Mouse (Mus musculus): Measurements from ENCODE around the gene Gm20388.

Gm20388 gene

DNA sequence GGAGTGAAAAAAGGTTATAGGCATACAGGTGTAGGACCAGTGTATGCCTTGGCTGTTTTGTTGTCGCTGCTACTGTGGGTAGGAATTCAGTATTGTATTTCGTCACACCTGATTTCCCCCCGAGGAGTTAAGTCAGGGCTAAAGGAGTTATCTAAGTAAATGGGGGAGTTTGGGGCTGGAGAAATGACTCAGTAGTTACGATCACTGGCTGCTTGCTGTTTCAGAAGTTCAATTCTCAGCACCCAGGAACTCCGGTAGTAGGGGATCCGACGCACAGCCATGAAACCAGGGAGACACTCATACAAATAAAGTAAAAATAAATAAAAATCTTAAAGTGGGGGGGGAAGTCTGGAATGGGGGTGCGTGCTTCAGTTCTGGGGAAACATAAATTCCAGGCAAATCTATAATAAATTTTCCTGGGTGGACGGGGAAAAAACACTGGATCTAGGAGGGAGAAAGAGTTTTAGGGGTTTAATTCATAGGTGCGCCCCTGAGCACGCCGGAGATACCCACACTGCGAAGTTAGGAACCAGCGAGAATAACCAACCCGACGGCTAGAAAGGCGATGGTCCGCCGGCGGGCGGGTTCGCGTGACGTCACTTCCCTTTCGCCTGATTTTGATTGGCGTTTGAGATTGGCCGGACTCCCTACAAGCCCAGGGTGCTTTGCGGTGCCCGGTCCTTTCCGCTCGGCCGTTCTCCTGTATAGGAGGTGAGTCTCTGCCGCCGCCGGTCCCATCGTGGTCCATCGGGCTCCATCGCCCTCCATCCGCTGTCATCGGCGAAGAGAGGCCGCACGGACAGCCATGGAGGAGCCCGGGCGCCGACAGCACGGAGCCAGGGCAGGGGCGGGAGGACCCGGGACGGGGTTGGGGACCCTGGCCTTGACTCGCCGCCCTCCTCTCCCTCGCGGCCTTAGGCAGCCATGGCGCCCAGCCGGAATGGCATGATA, 3191.4 kb downstream of the Gm20388 start, which contains the start of gene Rpl13:
Rpl13 (plus strand) TSS at position 616 of the 951 bp plus-strand sequence.
- in situ Hi-C loops (cut with MboI, MseI): loop anchor here (5.0 kb wide), 1 partner anchor 535 kb away; the partner anchor contains the start of gene Cdt1

DNA sequence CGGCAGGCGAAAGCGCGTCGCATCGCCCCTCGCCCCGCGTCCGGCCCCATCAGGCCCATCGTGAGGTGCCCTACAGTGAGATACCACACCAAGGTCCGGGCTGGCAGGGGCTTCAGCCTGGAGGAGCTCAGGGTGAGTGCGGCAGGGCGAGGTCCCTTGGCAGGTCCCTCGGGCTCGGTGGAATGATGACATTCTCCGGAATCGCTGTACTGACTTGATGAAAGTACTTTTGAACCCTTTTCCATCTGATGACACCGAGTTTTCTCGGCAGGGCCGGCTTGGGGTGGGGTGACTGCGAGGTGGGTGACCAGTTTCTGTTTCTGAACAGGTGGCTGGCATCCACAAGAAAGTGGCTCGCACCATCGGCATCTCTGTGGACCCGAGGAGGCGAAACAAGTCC, 3192.2 kb downstream of the Gm20388 start:
- in situ Hi-C loops (cut with MboI, MseI): loop anchor here (5.0 kb wide), 1 partner anchor 536 kb away; the partner anchor contains the start of gene Cdt1

DNA sequence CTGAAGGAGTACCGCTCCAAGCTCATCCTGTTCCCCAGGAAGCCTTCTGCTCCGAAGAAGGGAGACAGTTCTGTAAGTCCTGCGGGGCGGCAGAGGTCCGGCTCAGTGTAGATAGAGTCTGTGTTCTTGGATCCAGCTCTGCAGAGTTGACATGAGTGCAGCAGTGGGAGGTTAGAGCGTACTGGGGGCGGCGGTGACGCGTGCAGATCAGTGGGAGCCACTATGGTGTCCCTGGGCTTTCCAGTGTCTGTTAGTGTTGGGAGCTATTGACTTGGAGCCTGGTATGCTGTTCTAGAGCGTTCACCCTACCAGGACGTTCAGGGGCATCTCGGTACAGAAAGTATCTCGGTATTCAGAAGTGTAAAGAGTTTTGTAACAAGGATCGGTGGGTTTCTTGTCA, 3192.6 kb downstream of the Gm20388 start:
- in situ Hi-C loops (cut with MboI, MseI): loop anchor here (5.0 kb wide), 1 partner anchor 536 kb away; the partner anchor contains the start of gene Cdt1

DNA sequence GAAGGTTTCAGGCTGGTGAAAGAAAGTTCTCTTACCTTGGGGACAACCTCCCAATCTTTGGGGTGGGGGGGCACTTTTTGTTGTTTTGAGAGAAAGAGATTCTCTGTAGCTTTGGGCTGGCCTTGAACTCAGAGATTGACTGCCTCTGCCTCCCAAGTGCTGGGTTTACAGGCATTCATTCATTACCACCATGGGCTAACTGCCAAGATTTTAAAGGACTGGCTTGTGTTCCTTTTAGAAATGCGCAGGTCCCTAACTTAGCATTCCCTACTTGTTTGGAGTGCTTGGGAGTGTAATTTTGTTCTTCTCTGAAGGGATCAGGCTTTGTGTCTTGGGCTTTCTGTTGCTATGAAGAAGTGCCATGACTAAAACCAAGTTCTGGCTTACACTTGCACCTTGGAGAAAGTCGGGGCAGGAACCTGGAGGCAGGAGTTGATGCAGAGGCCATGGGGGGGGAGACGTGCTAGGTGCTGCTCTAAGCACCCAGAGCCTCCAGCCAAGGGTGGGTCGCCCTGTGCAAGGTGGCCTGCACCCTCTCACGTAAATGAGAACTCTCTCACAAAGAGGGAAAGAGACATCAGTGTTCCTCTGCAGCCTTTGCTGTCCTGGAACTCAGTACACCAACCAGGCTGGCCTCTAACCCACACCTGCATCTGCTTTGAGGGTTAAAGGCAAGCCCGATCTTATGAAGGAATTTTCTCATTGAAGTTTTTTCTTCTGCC, 3193.6 kb downstream of the Gm20388 start:
- in situ Hi-C loops (cut with MboI, MseI): loop anchor here (5.0 kb wide), 1 partner anchor 537 kb away; the partner anchor contains the start of gene Cdt1

DNA sequence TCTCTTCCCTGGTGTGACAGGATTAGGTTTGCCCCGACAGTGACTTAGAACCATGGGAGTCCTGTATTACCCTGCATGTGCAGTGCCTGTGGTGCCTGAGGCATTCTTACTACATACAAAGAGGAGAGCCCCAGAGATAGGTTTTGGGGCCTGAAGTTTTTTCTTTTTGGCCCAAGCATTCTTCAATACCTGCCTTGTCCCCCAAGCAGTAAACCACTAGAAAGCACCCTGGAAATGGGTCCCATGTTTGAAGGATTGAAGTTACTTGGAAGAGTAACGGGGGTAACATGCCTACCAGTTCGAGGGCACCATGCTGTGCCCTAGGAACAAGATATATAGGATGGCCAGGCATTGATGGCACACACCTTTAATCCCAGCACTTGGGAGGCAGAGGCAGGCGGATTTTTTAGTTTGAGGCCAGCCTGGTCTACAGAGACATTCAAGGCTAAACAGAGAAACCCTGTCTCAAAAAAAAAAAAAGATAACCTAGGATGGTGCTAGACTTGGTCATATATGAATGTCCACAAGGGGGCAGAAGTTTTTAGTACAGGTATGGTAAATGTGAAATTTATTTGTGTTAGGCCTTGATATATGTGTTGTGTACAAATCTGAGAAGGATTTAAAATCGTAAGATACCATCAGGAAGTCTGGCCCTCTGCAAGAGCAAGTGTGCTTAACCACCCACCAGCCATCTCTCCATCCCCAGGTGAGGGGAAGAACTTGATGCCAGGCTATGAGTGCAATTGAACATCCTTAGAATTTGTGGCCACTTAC, 3195.1 kb downstream of the Gm20388 start:
- in situ Hi-C loops (cut with MboI, MseI): no loop called here

DNA sequence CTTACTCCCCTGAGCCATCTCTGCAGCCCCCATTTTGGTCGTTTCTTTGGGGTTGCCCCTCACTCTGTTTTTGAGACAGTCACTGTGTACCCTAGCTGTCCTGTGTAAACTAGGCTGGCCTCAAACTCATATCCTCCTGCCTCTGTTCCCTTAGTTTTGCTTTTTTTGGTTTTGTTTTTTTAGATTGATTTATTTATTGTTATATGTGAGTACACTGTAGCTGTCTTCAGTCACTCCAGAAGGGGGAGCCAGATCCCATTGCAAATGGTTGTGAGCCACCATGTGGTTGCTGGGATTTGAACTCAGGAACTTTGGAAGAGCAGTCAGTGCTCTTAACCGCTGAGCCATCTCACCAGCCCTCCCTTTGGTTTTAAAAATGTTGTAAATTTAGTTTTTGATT, 3195.9 kb downstream of the Gm20388 start:
- in situ Hi-C loops (cut with MboI, MseI): no loop called here

DNA sequence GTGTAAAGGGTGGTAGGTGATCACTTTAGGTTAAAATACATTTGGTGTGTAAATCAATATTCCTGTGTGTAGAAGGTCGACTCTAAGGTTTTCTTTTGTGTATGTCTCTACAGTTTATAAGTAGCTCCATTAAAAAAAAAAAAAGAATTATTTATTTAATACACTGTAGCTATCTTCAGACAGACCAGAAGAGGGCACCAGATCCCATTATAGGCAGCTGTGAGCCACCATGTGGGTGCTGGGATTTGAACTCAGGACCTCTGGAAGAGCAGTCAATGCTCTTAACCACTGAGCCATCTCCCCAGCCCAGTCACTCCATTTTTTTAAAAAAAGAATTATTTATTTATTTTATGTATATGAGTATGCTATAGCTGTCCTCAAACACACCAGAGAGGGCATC, 3197.4 kb downstream of the Gm20388 start:
- in situ Hi-C loops (cut with MboI, MseI): no loop called here

DNA sequence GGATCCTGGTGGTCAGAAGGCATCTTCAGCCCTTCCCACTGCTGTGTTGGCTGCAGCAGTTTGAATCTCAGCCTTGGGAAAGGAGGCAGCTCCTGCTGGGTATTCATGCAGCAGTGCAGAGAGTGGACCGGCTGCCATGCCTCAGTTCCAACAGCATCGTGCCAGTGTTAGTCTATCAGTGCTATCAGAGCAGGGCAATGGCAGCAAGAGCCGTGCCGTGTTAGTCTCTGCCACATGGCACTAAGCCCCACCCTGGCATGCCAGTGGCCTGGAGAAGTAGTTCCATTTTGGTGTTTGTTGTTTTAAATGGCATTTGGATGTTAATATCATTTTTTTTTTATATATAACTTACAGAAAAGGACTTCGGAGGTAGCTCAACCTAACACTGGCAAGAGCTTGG, 3198.3 kb downstream of the Gm20388 start:
- in situ Hi-C loops (cut with MboI, MseI): no loop called here

DNA sequence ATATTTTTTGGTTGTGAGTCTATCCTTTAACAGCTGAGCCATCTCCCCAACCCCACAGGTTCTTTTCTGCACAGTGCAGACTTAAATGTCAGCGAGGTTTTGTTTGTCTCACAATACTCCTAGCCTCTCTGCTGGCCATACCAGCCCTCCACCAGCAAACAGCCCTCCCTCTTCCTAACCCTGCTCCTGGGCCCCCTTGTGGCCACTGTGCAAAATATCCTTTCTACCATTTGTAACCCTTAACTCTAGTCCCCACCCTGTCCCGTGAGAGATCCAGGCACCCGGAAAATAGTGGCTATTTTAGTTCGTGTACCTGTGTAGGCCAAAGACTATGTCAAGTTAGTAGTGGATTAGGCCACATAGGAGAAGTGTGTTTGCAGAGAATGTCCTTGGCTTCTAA, 3200.0 kb downstream of the Gm20388 start:
- in situ Hi-C loops (cut with MboI, MseI): loop anchor here (5.0 kb wide), 1 partner anchor 92 kb away; no protein-coding TSS in a partner anchor

DNA sequence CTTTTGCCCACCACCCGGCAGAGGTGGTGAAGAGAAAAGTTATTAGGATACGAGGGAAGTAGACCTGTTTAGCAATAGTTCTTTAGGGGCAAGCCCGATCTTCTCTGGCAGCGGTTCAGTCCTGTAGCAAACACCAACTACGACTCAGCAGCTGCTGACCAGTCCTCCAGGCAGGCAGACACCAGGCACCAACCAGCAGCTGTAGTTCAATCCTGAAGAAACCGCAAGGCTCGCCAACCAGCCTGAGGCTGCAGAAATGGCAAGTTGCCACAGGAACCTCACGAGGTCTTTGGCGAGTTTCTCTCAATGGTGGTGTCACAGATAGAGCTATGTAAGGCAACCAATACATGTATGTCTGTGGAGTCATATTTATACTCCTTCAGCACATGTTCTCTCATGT, 3202.3 kb downstream of the Gm20388 start:
- in situ Hi-C loops (cut with MboI, MseI): loop anchor here (5.0 kb wide), 1 partner anchor 89 kb away; no protein-coding TSS in a partner anchor

DNA sequence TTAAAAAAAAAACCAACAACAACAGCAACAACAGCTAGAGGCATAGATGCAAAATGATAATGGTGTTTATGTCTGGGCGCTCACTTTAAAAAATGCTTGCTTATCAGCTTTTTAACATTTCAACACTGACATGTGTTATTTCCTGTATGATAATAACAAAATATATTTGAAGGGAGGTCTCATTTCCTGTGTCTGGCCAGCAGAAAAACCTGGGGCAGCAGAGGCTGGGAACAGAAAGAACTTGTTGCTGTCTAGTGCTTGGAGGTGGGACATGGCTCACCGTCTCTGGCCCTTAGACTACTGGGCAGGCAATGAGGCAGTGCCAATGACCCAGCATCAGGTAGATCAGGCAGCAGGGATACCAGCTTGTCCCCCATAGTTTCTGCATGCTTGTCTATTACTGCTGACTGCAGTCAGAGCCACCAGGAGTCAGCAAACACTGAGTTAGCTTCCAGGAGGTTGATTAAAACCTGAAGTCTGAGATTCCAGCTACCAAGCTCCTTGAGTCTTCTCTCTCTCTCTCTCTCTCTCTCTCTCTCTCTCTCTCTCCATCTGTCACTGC, 3203.3 kb downstream of the Gm20388 start:
- in situ Hi-C loops (cut with MboI, MseI): loop anchor here (5.0 kb wide), 1 partner anchor 88 kb away; no protein-coding TSS in a partner anchor

DNA sequence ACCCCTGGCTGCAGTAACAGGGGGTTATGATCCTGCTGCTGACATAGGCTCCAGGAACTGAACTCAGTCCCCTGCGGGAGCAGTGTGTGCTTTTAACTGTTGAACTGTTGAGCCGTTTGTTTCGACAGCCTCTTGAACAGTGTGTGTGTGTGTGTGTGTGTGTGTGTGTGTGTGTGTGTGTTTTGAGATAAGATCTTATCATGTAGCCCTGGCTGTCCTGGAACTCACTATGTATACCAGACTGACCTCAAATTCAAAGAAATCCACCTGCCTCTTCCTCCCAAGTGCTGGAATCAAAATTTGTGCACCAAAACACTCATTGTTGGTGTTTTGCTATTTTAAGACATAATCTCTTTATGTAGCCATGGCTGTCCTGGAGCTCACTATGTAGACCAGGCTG, 3204.0 kb downstream of the Gm20388 start:
- in situ Hi-C loops (cut with MboI, MseI): loop anchor here (5.0 kb wide), 1 partner anchor 88 kb away; no protein-coding TSS in a partner anchor

DNA sequence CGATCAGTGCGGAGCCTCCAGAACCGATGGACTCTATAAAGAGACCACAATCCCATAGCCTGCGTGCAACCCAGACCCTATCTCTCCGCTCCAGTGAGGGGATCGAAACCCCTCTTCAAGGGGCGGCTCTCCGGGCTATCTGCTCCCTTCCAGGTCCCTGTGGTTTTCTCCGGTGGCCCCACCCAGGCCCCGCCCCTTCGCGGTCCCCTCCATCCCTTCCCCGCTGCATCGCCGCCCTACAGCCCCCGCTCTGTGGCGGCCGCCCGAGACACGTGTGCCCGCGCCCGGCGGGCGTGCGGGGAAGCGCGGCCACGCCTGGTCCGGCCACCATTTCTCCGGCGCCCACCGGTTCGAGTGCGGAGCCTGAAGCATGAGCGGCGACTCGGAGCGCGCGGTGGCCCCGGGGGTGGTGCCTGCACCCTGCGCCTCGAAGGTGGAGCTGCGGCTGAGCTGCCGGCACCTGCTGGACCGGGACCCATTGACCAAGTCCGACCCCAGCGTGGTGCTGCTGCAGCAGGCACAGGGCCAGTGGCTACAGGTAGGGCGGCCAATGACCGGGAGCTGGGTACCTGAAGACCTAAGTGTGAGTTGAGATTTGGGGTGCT, 3206.6 kb downstream of the Gm20388 start, which contains the start of gene Cpne7:
Cpne7 (plus strand) TSS at position 248 of the 605 bp plus-strand sequence.
- in situ Hi-C loops (cut with MboI, MseI): no loop called here

DNA sequence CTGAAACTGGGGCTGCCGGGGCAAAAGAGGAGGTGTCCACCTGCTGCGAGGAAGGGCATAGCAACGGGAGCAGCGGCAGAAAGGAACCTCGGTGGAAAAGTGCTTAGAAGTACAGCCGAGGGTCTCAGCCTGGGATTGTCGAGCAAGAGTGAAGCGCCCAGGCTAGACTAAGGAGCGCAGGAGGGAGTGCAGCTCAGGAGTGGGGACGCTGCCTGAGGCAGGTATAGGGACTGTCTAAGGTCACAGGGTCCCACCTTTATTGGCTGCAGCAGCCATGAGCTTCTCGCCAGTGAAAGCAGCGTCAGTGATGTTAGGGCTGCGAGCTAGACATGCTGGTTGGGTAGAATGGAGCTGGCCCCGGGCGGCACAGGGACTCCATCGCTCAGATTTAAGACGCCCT, 3207.1 kb downstream of the Gm20388 start:
- in situ Hi-C loops (cut with MboI, MseI): no loop called here

DNA sequence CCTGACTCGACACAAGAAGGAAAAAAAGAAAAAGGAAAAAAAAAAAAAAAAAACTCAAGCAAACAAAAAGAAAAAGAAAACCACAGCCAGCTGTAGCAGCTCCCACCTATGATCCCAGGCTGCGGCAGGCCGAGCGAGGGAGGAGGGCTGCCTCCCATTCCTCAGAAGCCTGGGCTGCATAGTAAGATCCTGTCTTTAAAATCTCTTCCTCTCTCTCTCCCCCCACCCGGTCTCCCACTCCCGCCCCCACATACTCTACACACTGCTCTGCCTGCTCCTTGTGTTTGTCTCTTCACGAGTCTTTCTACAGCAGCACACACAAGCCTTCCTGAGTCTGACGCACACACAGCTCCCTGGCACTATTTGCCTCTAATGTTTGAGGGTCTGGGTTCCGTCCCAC, 3211.4 kb downstream of the Gm20388 start:
- in situ Hi-C loops (cut with MboI, MseI): no loop called here

DNA sequence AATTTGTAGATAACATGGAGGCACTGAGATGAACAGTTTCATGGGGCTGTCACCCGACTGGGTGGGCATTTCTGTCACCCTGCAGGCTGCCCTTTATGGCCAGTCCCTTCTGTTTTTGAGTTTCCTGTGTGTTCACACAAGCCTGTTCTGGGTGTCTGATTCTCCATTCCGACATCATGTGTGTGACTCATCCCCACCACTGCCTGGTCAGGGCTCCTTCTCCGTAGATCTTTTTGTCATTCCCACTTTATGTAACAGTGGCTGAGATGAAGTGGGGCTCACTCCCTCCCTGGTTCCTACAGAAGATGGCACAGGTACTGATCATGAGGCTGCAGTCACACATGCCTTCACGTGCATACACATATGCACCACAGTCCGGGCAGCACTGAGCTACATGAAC, 3212.0 kb downstream of the Gm20388 start:
- in situ Hi-C loops (cut with MboI, MseI): no loop called here

DNA sequence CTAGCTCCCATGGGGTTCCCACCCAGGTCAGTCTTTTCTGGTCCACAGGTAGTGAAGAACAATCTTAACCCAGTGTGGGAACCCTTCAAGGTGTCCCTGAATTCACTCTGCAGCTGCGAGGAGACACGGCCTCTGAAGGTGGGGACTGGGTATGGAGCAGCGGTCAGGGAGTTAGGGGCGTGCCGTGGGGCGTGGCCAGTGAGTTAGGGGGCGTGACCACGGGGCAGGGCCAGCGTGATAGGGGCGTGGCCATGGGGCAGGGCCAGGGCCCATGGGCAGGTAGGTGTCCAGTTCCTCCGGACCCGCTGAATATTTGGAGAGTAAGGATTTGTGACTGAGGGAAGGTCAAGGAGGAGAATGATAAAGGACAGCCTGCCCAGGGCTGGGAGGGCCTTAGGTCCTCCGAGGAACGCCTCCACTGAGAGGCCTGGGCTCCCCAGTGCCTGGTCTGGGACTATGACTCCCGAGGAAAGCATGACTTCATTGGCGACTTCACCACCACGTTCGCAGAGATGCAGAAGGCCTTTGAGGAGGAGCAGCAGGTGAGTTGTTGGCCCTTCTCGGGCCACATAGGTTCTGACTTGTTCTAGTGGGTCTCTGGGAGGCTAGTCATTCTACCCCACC, 3215.7 kb downstream of the Gm20388 start:
- in situ Hi-C loops (cut with MboI, MseI): no loop called here

DNA sequence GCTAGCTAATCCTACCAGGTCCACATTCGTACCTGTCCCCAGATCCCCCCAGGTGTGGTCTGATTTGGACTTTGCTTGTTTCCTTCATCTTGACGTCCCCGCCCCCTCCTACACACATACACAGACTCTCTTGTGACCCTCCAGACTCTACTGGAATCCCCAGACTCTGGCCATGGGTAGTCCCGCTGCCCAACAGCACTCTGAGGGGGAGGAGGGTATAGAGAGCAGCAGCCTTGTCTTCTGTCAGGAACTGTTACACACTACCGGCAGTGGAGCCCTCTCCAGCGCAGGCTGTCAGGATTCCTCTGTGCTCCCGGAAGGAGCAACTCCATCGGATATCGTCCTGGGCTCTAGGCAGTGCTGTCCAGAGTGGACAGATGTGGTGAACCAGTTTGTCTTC, 3220.4 kb downstream of the Gm20388 start:
- in situ Hi-C loops (cut with MboI, MseI): no loop called here

DNA sequence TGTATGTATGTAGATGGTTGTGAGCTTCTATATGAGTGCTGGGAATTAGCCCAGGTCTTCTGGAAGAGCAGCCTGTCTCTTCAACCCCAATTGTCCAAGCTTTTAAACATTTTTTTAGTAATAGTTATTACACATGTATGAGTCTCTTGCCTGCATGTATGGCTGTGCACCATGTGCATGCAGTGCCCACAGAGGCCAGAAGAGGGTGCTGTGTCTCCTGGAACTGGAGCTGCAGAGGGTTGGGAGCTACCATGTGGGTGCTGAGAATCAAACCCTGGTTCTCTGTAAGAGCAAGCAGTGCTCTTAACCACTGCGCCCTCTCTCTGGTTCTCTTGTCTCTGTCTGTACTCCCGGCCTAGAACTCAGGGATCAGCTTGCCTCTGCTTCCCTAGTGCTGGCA, 3222.3 kb downstream of the Gm20388 start:
- in situ Hi-C loops (cut with MboI, MseI): no loop called here

DNA sequence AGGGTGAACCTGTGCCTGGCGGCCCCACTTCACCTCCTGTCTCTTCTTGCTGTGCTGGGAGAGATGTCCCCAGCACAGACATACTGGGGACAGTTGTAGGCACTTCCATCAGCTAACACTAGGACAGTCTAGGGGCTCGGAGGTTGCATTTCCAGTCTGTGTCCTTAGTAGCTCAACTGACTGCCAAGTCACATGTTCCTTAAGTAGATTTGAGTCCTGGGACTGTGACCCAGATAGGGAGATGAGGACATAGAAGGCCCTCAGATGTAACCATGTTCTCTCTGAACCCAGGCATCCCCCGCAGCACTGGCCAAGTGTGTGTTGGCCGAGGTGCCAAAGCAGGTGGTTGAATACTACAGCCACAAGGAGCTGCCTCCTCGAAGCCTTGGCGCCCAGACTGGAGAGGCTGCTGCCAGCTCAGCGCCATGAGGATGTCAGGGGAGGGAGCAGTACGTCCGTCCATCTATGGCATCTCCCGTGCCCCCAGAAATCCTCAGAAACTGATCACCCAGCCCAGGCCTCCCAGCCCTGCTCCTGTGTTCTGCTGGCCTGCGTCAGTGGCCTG, 3223.6 kb downstream of the Gm20388 start:
- in situ Hi-C loops (cut with MboI, MseI): no loop called here

All from T-helper 1 cell (primary cell).